In genomic region chr17:65957782-65958325, GRCm38 (mm10) we compare ENCODE assay signal across 16 mouse cellular contexts. TPM values are rescaled to one million over a fixed set of nuclear protein-coding genes. Genes with fewer than 3 reads are reported as not detected.
DNase-seq lines count a peak whose midpoint lies in the region; ATAC-seq lines count a peak whose summit lies in the region.
"Had no signal": no experiment of that assay in that cellular context is flagged by ENCODE, and none has a peak within 500 bp of the region (broad histone marks: within the 10 kb centered on the region; RNA-seq: fewer than 3 reads in every experiment).

No protein-coding gene starts in this region.

- H3K4me2 ChIP-seq in forebrain, embryonic 14.5 days (ENCODE audit: low read length), result no peak overlapping the region
- H3K4me2 ChIP-seq in heart, embryonic 15.5 days, result no peak overlapping the region; the same call in 1 of the 2 replicates
- H3K4me2 ChIP-seq in lung, embryonic 15.5 days, result no peak overlapping the region
- H3K4me2 ChIP-seq in midbrain, embryonic 11.5 days, result no peak overlapping the region
- H3K4me2 ChIP-seq: hindbrain, embryonic 15.5 days; limb, embryonic 15.5 days; neural tube, embryonic 13.5 days had no signal

- no peaks in the 10 kb centered on the region for H3K9me3 ChIP-seq in forebrain, embryonic 14.5 days (replicated peaks; ENCODE audit: control insufficient read depth, low read length)
- H3K9me3 ChIP-seq in forebrain, embryonic 10.5 days, result no peaks in the 10 kb centered on the region
- no peaks in the 10 kb centered on the region for H3K9me3 ChIP-seq in heart, embryonic 15.5 days (replicated peaks)
- no peaks in the 10 kb centered on the region for H3K9me3 ChIP-seq in lung, embryonic 15.5 days
- no peaks in the 10 kb centered on the region for H3K9me3 ChIP-seq in midbrain, embryonic 11.5 days (ENCODE audit: control insufficient read depth, low read length)
- H3K9me3 ChIP-seq: hindbrain, embryonic 15.5 days; limb, embryonic 15.5 days; megakaryocyte, embryonic 14.5 days; neural tube, embryonic 13.5 days had no signal

- no peak overlapping the region for H3K9ac ChIP-seq in forebrain, embryonic 14.5 days (ENCODE audit: low read length)
- H3K9ac ChIP-seq in heart, embryonic 15.5 days, result no peak overlapping the region
- H3K9ac ChIP-seq in lung, embryonic 15.5 days, result no peak overlapping the region
- no peak overlapping the region for H3K9ac ChIP-seq in midbrain, embryonic 11.5 days (ENCODE audit: low read length)
- H3K9ac ChIP-seq: hindbrain, embryonic 15.5 days; limb, embryonic 15.5 days; liver, postnatal 0 days; neural tube, embryonic 13.5 days had no signal

- no peak overlapping the region for H3K4me3 ChIP-seq in forebrain, embryonic 14.5 days (ENCODE audit: low read depth, low read length)
- H3K4me3 ChIP-seq in forebrain, embryonic 10.5 days, result no peak overlapping the region
- no peak overlapping the region for H3K4me3 ChIP-seq in heart, embryonic 15.5 days
- H3K4me3 ChIP-seq in lung, embryonic 15.5 days, result no peak overlapping the region
- no peak overlapping the region for H3K4me3 ChIP-seq in midbrain, embryonic 11.5 days (ENCODE audit: low read depth, low read length)
- H3K4me3 ChIP-seq: hindbrain, embryonic 15.5 days; limb, embryonic 15.5 days; megakaryocyte, embryonic 14.5 days; neural tube, embryonic 13.5 days had no signal

- H3K27ac ChIP-seq in forebrain, embryonic 14.5 days (ENCODE audit: low read depth, low read length), result no peak overlapping the region
- H3K27ac ChIP-seq in forebrain, embryonic 10.5 days, result no peak overlapping the region
- H3K27ac ChIP-seq in heart, embryonic 15.5 days, result peak overlapping the region; percentile 54
- H3K27ac ChIP-seq in lung, embryonic 15.5 days, result peak overlapping the region; percentile 69
- H3K27ac ChIP-seq in midbrain, embryonic 11.5 days (ENCODE audit: low read depth, low read length), result no peak overlapping the region
- H3K27ac ChIP-seq: hindbrain, embryonic 15.5 days; limb, embryonic 15.5 days; neural tube, embryonic 13.5 days had no signal

- 75% methylated on average over 8 of the region's 8 CpGs for WGBS in forebrain, embryonic 14.5 days
- WGBS in forebrain, embryonic 10.5 days, result 90% methylated on average over 8 of the region's 8 CpGs
- 82% methylated on average over 8 of the region's 8 CpGs for WGBS in heart, embryonic 15.5 days
- 79% methylated on average over 8 of the region's 8 CpGs for WGBS in lung, embryonic 15.5 days
- 92% methylated on average over 8 of the region's 8 CpGs for WGBS in midbrain, embryonic 11.5 days

- DNase-seq in forebrain, embryonic 14.5 days (ENCODE audit: low spot score), result peak; percentile 62
- DNase-seq in forebrain, embryonic 10.5 days (ENCODE audit: extremely low spot score, low spot score), result no peak
- no peak for DNase-seq in heart, adult 8-10 months (ENCODE audit: low spot score)
- no peak for DNase-seq in lung, adult 18-20 months
- peak; percentile 66 for DNase-seq in brain, adult 2 months (ENCODE audit: low read depth, low spot score)
- no peak for DNase-seq in midbrain, embryonic 11.5 days (ENCODE audit: low spot score, missing footprints)
- DNase-seq: B cell, adult 2 months; cerebellum, postnatal 36 days; liver, postnatal 0 days; right cerebral cortex, postnatal 25 days had no signal

- no peak for ATAC-seq in forebrain, embryonic 14.5 days
- ATAC-seq in heart, embryonic 15.5 days (replicated peaks; ENCODE audit: insufficient number of reproducible peaks, insufficient read depth, low FRiP score, low read depth), result no peak
- ATAC-seq in lung, embryonic 15.5 days (ENCODE audit: borderline replicate concordance, extremely low read depth, low FRiP score, low TSS enrichment), result peak; percentile 21; the same call in 1 of the 2 replicates
- no peak for ATAC-seq in midbrain, embryonic 11.5 days (ENCODE audit: low FRiP score)
- ATAC-seq: liver, postnatal 0 days had no signal

- no peaks in the 10 kb centered on the region for H3K36me3 ChIP-seq in forebrain, embryonic 14.5 days (ENCODE audit: control insufficient read depth, insufficient read depth, low read length)
- no peaks in the 10 kb centered on the region for H3K36me3 ChIP-seq in forebrain, embryonic 10.5 days (replicated peaks)
- H3K36me3 ChIP-seq in heart, embryonic 15.5 days, result no peaks in the 10 kb centered on the region
- no peaks in the 10 kb centered on the region for H3K36me3 ChIP-seq in lung, embryonic 15.5 days
- no peaks in the 10 kb centered on the region for H3K36me3 ChIP-seq in midbrain, embryonic 11.5 days (ENCODE audit: control insufficient read depth, insufficient read depth, low read length)
- H3K36me3 ChIP-seq: hindbrain, embryonic 15.5 days; limb, embryonic 15.5 days; neural tube, embryonic 13.5 days had no signal

- H3K27me3 ChIP-seq in forebrain, embryonic 14.5 days (replicated peaks; ENCODE audit: control insufficient read depth, insufficient read depth, low read length), result no peaks in the 10 kb centered on the region
- H3K27me3 ChIP-seq in forebrain, embryonic 10.5 days (ENCODE audit: poor library complexity, severe bottlenecking), result no peaks in the 10 kb centered on the region
- H3K27me3 ChIP-seq in heart, embryonic 15.5 days, result no peaks in the 10 kb centered on the region
- H3K27me3 ChIP-seq in lung, embryonic 15.5 days, result no peaks in the 10 kb centered on the region
- no peaks in the 10 kb centered on the region for H3K27me3 ChIP-seq in midbrain, embryonic 11.5 days (ENCODE audit: control insufficient read depth, insufficient read depth, low read length)
- H3K27me3 ChIP-seq: hindbrain, embryonic 15.5 days; limb, embryonic 15.5 days; neural tube, embryonic 13.5 days had no signal

- 0 out of 2 replicates have a peak, but pooled peaks cover 2% of the 10 kb centered on the region for H3K4me1 ChIP-seq in forebrain, embryonic 14.5 days (ENCODE audit: control insufficient read depth, insufficient read depth, low read length)
- peaks cover 5% of the 10 kb centered on the region; the same call in 1 of the 2 replicates for H3K4me1 ChIP-seq in forebrain, embryonic 10.5 days
- H3K4me1 ChIP-seq in heart, embryonic 15.5 days (replicated peaks), result peaks cover 11% of the 10 kb centered on the region
- H3K4me1 ChIP-seq in lung, embryonic 15.5 days, result peaks cover 7% of the 10 kb centered on the region
- H3K4me1 ChIP-seq in midbrain, embryonic 11.5 days (ENCODE audit: control insufficient read depth, insufficient read depth, low read length), result no peaks in the 10 kb centered on the region
- H3K4me1 ChIP-seq: hindbrain, embryonic 15.5 days; neural tube, embryonic 13.5 days had no signal

RNA-seq across cellular contexts. Expression of gene Twsg1, which starts 6.8 kb away (rescaled TPM):
- polyA plus RNA-seq in forebrain, embryonic 14.5 days (2014; fragmentation: Nextera tagmentation; extraction: Ambion mirVana), result 81.4 and 83.1 TPM in 2 replicates
- 85.6 and 87.5 TPM in 2 replicates for polyA plus RNA-seq in forebrain, embryonic 10.5 days (2016; fragmentation: Nextera tagmentation; extraction: Ambion mirVana)
- polyA plus RNA-seq in heart, embryonic 15.5 days (2015; fragmentation: Nextera tagmentation; extraction: Ambion mirVana), result 92.9 and 110 TPM in 2 replicates
- total RNA-seq in heart, adult 8-10 months (2022), result 10 to 100 TPM; 69.1 to 85.0 (median 79.8) TPM
- polyA plus RNA-seq in lung, embryonic 15.5 days (2015; fragmentation: Nextera tagmentation; extraction: Ambion mirVana), result 128 and 130 TPM in 2 replicates
- 105 and 115 TPM in 2 replicates for polyA plus RNA-seq in midbrain, embryonic 11.5 days (2014; fragmentation: Nextera tagmentation; extraction: Ambion mirVana)

Comparison
In these comparisons a context has a peak if more than half of its experiments do, and no peak if none do; other contexts are left out.
1. DNase-seq: peak in forebrain, embryonic 14.5 days (single experiment) and brain, adult 2 months (single experiment); none in forebrain, embryonic 10.5 days (single experiment), heart, adult 8-10 months (single experiment), lung, adult 18-20 months (0 of 2) and midbrain, embryonic 11.5 days (single experiment).
2. H3K27ac ChIP-seq: peak in heart, embryonic 15.5 days (single experiment) and lung, embryonic 15.5 days (single experiment); none in forebrain, embryonic 14.5 days (single experiment), forebrain, embryonic 10.5 days (single experiment) and midbrain, embryonic 11.5 days (single experiment).